ENCODE assay signal across 13 mouse cellular contexts in genomic region chr4:16852670-16853069, GRCm38 (mm10).
A peak's percentile ranks its signal among the peaks of the same experiment; 100 is the strongest.
DNase-seq lines count a peak whose midpoint lies in the region; ATAC-seq and TF ChIP-seq lines count a peak whose summit lies in the region.
"Had no signal": no experiment of that assay in that cellular context is flagged by ENCODE, and none has a peak within 500 bp of the region (broad histone marks: within the 10 kb centered on the region; RNA-seq: fewer than 3 reads in every experiment).

No protein-coding gene starts in this region.

- H3K27ac ChIP-seq in midbrain, postnatal 0 days (ENCODE audit: low read depth, low read length): no peak overlapping the region
- H3K27ac ChIP-seq: embryonic facial prominence, embryonic 12.5 days; hindbrain, postnatal 0 days; midbrain, embryonic 10.5 days had no signal

- no peaks in the 10 kb centered on the region for H3K36me3 ChIP-seq in midbrain, postnatal 0 days (ENCODE audit: insufficient read depth, low read length)
- H3K36me3 ChIP-seq: embryonic facial prominence, embryonic 12.5 days; midbrain, embryonic 10.5 days had no signal

- TF ChIP-seq CTCF in brain, embryonic 14.5 days (IDR thresholded peaks at IDR 0.05; ENCODE audit: borderline replicate concordance, extremely low read depth, insufficient read depth, insufficient read length): no peak
- TF ChIP-seq CTCF in midbrain, postnatal 0 days (IDR thresholded peaks at IDR 0.05): no peak

- no peaks in the 10 kb centered on the region for H3K4me1 ChIP-seq in midbrain, postnatal 0 days (ENCODE audit: insufficient read depth, low read length)
- H3K4me1 ChIP-seq: embryonic facial prominence, embryonic 12.5 days; midbrain, embryonic 10.5 days had no signal

- intact Hi-C loops in left cerebral cortex, postnatal 25 days (cut with DNase I): loop anchor here (5.0 kb wide), 1 partner anchor 155 kb away; no protein-coding TSS in a partner anchor

- H3K4me3 ChIP-seq in midbrain, postnatal 0 days (ENCODE audit: low read depth, low read length): no peak overlapping the region
- H3K4me3 ChIP-seq: embryonic facial prominence, embryonic 12.5 days; midbrain, embryonic 10.5 days; myocyte had no signal

- H3K4me2 ChIP-seq in midbrain, postnatal 0 days (ENCODE audit: low read depth, low read length, poor library complexity, severe bottlenecking): no peak overlapping the region
- H3K4me2 ChIP-seq: embryonic facial prominence, embryonic 12.5 days had no signal

- TF ChIP-seq POLR2A in brain, embryonic 14.5 days (IDR thresholded peaks at IDR 0.05; ENCODE audit: borderline replicate concordance, extremely low read depth, insufficient read depth, insufficient read length, poor library complexity, severe bottlenecking): no peak

- H3K27me3 ChIP-seq in midbrain, postnatal 0 days (ENCODE audit: insufficient read depth, low read length): no peaks in the 10 kb centered on the region
- H3K27me3 ChIP-seq: embryonic facial prominence, embryonic 12.5 days had no signal

- 93% methylated on average over 4 of the region's 4 CpGs for WGBS in midbrain, postnatal 0 days

- H3K9ac ChIP-seq in midbrain, postnatal 0 days (replicated peaks; ENCODE audit: low read length, poor library complexity, severe bottlenecking): no peak overlapping the region
- H3K9ac ChIP-seq: embryonic facial prominence, embryonic 12.5 days had no signal

- ATAC-seq in midbrain, postnatal 0 days (ENCODE audit: low FRiP score): no peak
- no peak for ATAC-seq in inflammation-experienced regulatory T-cells, adult 6 months
- ATAC-seq: hindbrain, postnatal 0 days had no signal

- H3K9me3 ChIP-seq in midbrain, postnatal 0 days (ENCODE audit: low read length): no peaks in the 10 kb centered on the region
- H3K9me3 ChIP-seq: embryonic facial prominence, embryonic 12.5 days; midbrain, embryonic 10.5 days had no signal

- peak; percentile 87 for DNase-seq in brain, adult 2 months (ENCODE audit: low read depth, low spot score)
- DNase-seq in brain, embryonic 14.5 days (ENCODE audit: low read depth): peak; percentile 48
- peak; percentile 19 to 34 for DNase-seq in layer of hippocampus, adult 18-20 months (ENCODE audit: low spot score in 2 of 2)
- peak; percentile 44 to 91 for DNase-seq in left cerebral cortex, postnatal 25 days (ENCODE audit: low spot score in 2 of 2)
- DNase-seq in kidney, adult 8-10 months: no peak
- no peak for DNase-seq in midbrain, postnatal 0 days (ENCODE audit: low spot score)
- no peak for DNase-seq in spleen, adult 12 weeks (ENCODE audit: low spot score)
- DNase-seq: cerebellum, adult 9-11 months had no signal

Comparison
In these comparisons a context has a peak if more than half of its experiments do, and no peak if none do; other contexts are left out.
1. DNase-seq: peak in brain, adult 2 months (single experiment), brain, embryonic 14.5 days (single experiment), layer of hippocampus, adult 18-20 months (2 of 2) and left cerebral cortex, postnatal 25 days (2 of 2); none in kidney, adult 8-10 months (0 of 2), midbrain, postnatal 0 days (single experiment) and spleen, adult 12 weeks (single experiment).